Mouse (Mus musculus) MEL (cell line): Measurements from ENCODE around the gene Map4k1. TPM values are rescaled to one million over a fixed set of nuclear protein-coding genes. Genes with fewer than 3 reads are reported as not detected.

Source experiments
- DNase-seq: peaks from one replicate; pipeline ENCODE4 v3.0.0; 2011; ENCODE audit warnings: low read depth, low spot score
- H3K27ac ChIP-seq: 2 replicates; pipeline ENCODE4 v1.5.1; 2012; ENCODE audit warnings: low read depth, mild to moderate bottlenecking, control low read depth, low read length, moderate library complexity; ENCODE audit not compliant: control insufficient read depth
- H3K27me3 ChIP-seq, 2 experiments: fragments of 150-350 bp in 1 of 2; sonication (generic) in 1 of 2; 2 replicates each; pipeline ENCODE4 v1.6.1; 2012; ENCODE audit warnings: low read length in 2 of 2, mild to moderate bottlenecking in 2 of 2, improper control_type of control experiment in 1 of 2, moderate library complexity in 1 of 2; ENCODE audit not compliant: insufficient read depth in 2 of 2, control insufficient read depth in 1 of 2
- H3K36me3 ChIP-seq, 2 experiments: 2 replicates each; pipeline ENCODE4 v1.6.1; 2012 to 2014; ENCODE audit warnings: low read length in 2 of 2, improper control_type of control experiment in 1 of 2, inconsistent platforms in 1 of 2, mild to moderate bottlenecking in 1 of 2; ENCODE audit not compliant: insufficient read depth in 2 of 2, control insufficient read depth in 1 of 2
- H3K4me1 ChIP-seq, 2 experiments: fragments of 150-350 bp in 1 of 2; sonication (generic) in 1 of 2; 2 replicates each; pipeline ENCODE4 v1.6.1; 2012; ENCODE audit warnings: low read length in 2 of 2, improper control_type of control experiment in 1 of 2, mild to moderate bottlenecking in 1 of 2; ENCODE audit not compliant: insufficient read depth in 2 of 2, control insufficient read depth in 1 of 2
- H3K4me3 ChIP-seq, 2 experiments: fragments of 150-350 bp in 1 of 2; sonication (generic) in 1 of 2; 2 replicates each; pipeline ENCODE4 v1.5.1; 2012; ENCODE audit warnings: low read depth in 2 of 2, low read length in 2 of 2, mild to moderate bottlenecking in 2 of 2, moderate library complexity in 2 of 2, control low read depth in 1 of 2, improper control_type of control experiment in 1 of 2; ENCODE audit not compliant: control insufficient read depth in 1 of 2, insufficient read depth in 1 of 2
- H3K79me2 ChIP-seq: 2 replicates; pipeline ENCODE4 v1.6.1; 2012; ENCODE audit warnings: mild to moderate bottlenecking, low read length, moderate library complexity; ENCODE audit not compliant: control insufficient read depth, poor library complexity, insufficient read depth
- H3K9ac ChIP-seq: 2 replicates; pipeline ENCODE4 v1.6.1; 2012; ENCODE audit warnings: low read depth, mild to moderate bottlenecking, control low read depth, low read length, moderate library complexity; ENCODE audit not compliant: control insufficient read depth, poor library complexity, severe bottlenecking
- H3K9me3 ChIP-seq: fragments of 150-350 bp; sonication (generic); replicated peaks from 2 replicates; pipeline ENCODE4 v1.6.1; 2012; ENCODE audit warnings: mild to moderate bottlenecking, low read length, improper control_type of control experiment, moderate library complexity; ENCODE audit not compliant: insufficient read depth
- BHLHE40 ChIP-seq: IDR thresholded peaks from 2 replicates; pipeline ENCODE4 v1.6.1; 2012; ENCODE audit warnings: low read depth, mild to moderate bottlenecking, inconsistent platforms, low read length, improper control_type of control experiment, borderline replicate concordance
- E2F4 ChIP-seq: IDR thresholded peaks from 2 replicates; pipeline ENCODE4 v1.6.1; 2011; ENCODE audit warnings: low read depth, low read length, improper control_type of control experiment, borderline replicate concordance
- ELF1 ChIP-seq: IDR thresholded peaks from 2 replicates; pipeline ENCODE4 v1.6.1; 2014; ENCODE audit warnings: low read depth, mild to moderate bottlenecking, inconsistent platforms, low read length, improper control_type of control experiment, moderate library complexity
- EP300 ChIP-seq, 2 experiments: IDR thresholded peaks; 2 replicates each; pipeline ENCODE4 v1.6.1; 2011; ENCODE audit warnings: improper control_type of control experiment in 2 of 2, low read length in 2 of 2, low read depth in 1 of 2, mild to moderate bottlenecking in 1 of 2
- GABPA ChIP-seq: IDR thresholded peaks from 2 replicates; pipeline ENCODE4 v1.6.1; 2012; ENCODE audit warnings: low read depth, mild to moderate bottlenecking, inconsistent platforms, low read length, improper control_type of control experiment, moderate library complexity
- GATA1 ChIP-seq: IDR thresholded peaks from 2 replicates; pipeline ENCODE4 v1.6.1; 2011; ENCODE audit warnings: low read depth, low read length, improper control_type of control experiment
- HCFC1 ChIP-seq: IDR thresholded peaks from 2 replicates; pipeline ENCODE4 v1.6.1; 2012; ENCODE audit warnings: low read depth, mild to moderate bottlenecking, inconsistent platforms, low read length, improper control_type of control experiment, moderate library complexity
- KAT2A ChIP-seq: conservative IDR thresholded peaks from 2 replicates; pipeline ENCODE4 v1.6.1; 2012; ENCODE audit warnings: low read depth, low read length, improper control_type of control experiment, inconsistent platforms
- MAX ChIP-seq: IDR thresholded peaks from 2 replicates; pipeline ENCODE4 v1.6.1; 2011; ENCODE audit warnings: low read length, improper control_type of control experiment
- MEF2A ChIP-seq: IDR thresholded peaks from 2 replicates; pipeline ENCODE4 v1.6.1; 2014; ENCODE audit warnings: low read depth, mild to moderate bottlenecking, inconsistent platforms, low read length, improper control_type of control experiment; ENCODE audit not compliant: poor library complexity, insufficient replicate concordance, severe bottlenecking; ENCODE audit errors: extremely low read depth
- MYB ChIP-seq: IDR thresholded peaks from 2 replicates; pipeline ENCODE4 v1.6.1; 2011; ENCODE audit warnings: mild to moderate bottlenecking, low read depth, low read length, improper control_type of control experiment
- MYC ChIP-seq: IDR thresholded peaks from 2 replicates; pipeline ENCODE4 v1.6.1; 2011; ENCODE audit warnings: low read depth, mild to moderate bottlenecking, low read length, improper control_type of control experiment, moderate library complexity
- POLR2A ChIP-seq, 2 experiments: IDR thresholded peaks; 2 replicates each; pipeline ENCODE4 v1.6.1; 2011 to 2012; ENCODE audit warnings: low read length in 2 of 2, mild to moderate bottlenecking in 2 of 2, control low read depth in 1 of 2, improper control_type of control experiment in 1 of 2, low read depth in 1 of 2, moderate library complexity in 1 of 2; ENCODE audit not compliant: control insufficient read depth in 1 of 2, insufficient read depth in 1 of 2, poor library complexity in 1 of 2
- POLR2AphosphoS5 ChIP-seq: IDR thresholded peaks from 2 replicates; pipeline ENCODE4 v1.6.1; 2012; ENCODE audit warnings: low read depth, borderline replicate concordance, mild to moderate bottlenecking, inconsistent platforms, low read length, moderate library complexity, mixed read lengths
- RCOR1 ChIP-seq: IDR thresholded peaks from 2 replicates; pipeline ENCODE4 v1.6.1; 2012; ENCODE audit warnings: low read depth, mild to moderate bottlenecking, inconsistent platforms, low read length, improper control_type of control experiment
- SIN3A ChIP-seq: IDR thresholded peaks from 2 replicates; pipeline ENCODE4 v1.6.1; 2012; ENCODE audit warnings: low read length, improper control_type of control experiment, inconsistent platforms
- UBTF ChIP-seq: IDR thresholded peaks from 2 replicates; pipeline ENCODE4 v1.6.1; 2012; ENCODE audit warnings: low read depth, mild to moderate bottlenecking, inconsistent platforms, low read length, improper control_type of control experiment, moderate library complexity, borderline replicate concordance; ENCODE audit not compliant: insufficient read depth
- USF1 ChIP-seq: IDR thresholded peaks from 2 replicates; pipeline ENCODE4 v1.6.1; 2014; ENCODE audit warnings: low read depth, mild to moderate bottlenecking, inconsistent platforms, low read length, improper control_type of control experiment, moderate library complexity
- ZC3H11A ChIP-seq: IDR thresholded peaks from 2 replicates; pipeline ENCODE4 v1.6.1; 2012; ENCODE audit warnings: low read depth, mild to moderate bottlenecking, inconsistent platforms, low read length, improper control_type of control experiment
- ZKSCAN1 ChIP-seq: IDR thresholded peaks from 2 replicates; pipeline ENCODE4 v1.6.1; 2012; ENCODE audit warnings: low read depth, mild to moderate bottlenecking, inconsistent platforms, low read length, improper control_type of control experiment, moderate library complexity
- polyA plus RNA-seq, 2 experiments: library from polyadenylated mRNA; stranded (reverse) in 1 of 2; unstranded in 1 of 2; fragments of >175 nt in 1 of 2; fragments of >200 nt in 1 of 2; gene quantifications; 2 replicates each; pipeline versions ENCODE4 v1.2.1 to v1.2.4; 2012; ENCODE audit warnings: low replicate concordance in 2 of 2, low read depth in 1 of 2; ENCODE audit not compliant: insufficient read length in 2 of 2, insufficient read depth in 1 of 2, missing spikeins in 1 of 2
- total RNA-seq: library from RNA; depleted of rRNA; stranded (reverse); fragments of 300-350 nt; gene quantifications from 2 replicates; pipeline ENCODE4 v1.2.3, GENCODE M21; 2012

The Map4k1 gene
- total and polyA plus RNA-seq, 3 experiments = 17.3 to 50.8 TPM; not detected in 1

DNA sequence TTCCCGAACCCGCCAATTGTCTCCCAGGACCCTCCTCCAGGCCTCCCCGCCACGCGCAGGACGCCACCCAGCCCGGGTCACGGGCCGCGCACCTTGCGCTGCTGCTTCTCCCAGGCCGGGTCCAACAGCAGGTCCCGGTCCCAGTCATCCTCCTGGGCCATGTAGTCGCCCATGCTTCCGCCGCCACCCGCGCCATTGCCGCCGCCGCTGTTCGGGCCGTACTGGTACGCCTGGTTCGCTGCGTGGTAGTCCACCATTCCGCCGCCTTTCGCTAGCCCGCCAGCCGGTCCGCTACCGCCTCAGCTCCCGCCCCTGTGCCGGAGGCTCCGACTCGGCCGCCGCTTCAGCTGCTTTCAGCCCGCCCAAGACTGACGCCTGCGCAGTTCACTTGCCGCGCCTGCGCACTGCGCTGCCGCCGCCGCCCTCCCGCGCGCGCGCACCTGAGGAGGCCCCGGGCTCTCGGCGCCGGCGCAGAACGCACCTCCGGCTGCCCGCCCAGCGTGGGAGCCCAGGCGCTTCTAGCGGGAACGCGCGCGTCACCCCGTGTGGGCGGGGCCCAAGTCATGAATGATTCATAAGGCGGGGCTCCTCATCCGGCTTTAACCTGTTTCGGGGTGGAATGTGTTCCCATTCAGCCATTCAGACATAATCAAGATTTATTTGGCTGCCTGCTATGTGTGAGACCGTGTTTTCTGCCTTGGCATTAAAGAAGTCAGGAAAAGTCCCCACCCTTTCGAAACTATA, 19.8 kb upstream of the Map4k1 start, which contains the start of gene Actn4 (continued):
- TF ChIP-seq MEF2A (no peak), BHLHE40 (no peak), MYC (0 out of 2 replicates have a peak, but pooled peaks have one; percentile 67), SIN3A (peak; percentile 80), UBTF (0 out of 2 replicates have a peak, but pooled peaks have one; percentile 31), RCOR1 (no peak), ZKSCAN1 (no peak), GABPA (no peak), E2F4 (peak; percentile 53; the same call in 1 of the 2 replicates), ZC3H11A (no peak)

DNA sequence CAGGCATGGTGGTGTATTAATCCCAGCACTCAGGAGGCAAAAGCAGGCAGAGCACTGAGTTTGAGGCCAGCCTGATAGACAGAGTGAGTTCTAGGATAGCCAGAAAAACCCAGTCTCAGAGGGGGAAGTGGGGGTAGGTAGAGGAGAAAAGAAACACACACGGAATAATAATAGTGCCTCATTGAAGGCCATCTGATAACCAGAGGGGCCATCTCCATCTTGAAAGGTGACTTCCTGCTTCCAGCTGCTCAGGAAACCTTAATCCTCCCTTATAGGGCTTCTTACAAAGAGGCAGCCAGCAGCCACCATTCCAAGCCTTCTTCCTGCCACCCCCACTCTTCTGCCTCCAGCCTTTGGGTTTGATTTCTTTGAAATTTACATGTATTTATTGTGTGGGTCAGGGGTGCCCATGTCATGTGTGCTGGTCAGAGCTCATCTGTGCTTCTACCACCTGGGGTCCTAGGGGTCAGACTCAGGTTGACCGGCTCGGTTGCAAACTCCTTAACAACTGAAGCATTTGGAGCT, 18.4 kb upstream of the Map4k1 start:
- TF ChIP-seq SIN3A (0 out of 2 replicates have a peak, but pooled peaks have one; percentile 14), MYB (no peak), KAT2A (no peak), EP300 (IDR thresholded peaks at IDR 0.05; ENCODE audit: low read depth in 1 of 2, low read length in 2 of 2) (peak in 1 of 2 experiments; percentile 27; a peak in 1 of 4 replicates), MAX (no peak), E2F4 (no peak), HCFC1 (no peak), RCOR1 (peak; percentile 13; the same call in 1 of the 2 replicates), ELF1 (no peak; the same call in 1 of the 2 replicates), GATA1 (peak; percentile 67; the same call in 1 of the 2 replicates), USF1 (no peak), ZKSCAN1 (no peak), POLR2A (IDR thresholded peaks at IDR 0.05; ENCODE audit: control insufficient read depth in 1 of 2, insufficient read depth in 1 of 2, low read depth in 1 of 2, low read length in 2 of 2, poor library complexity in 1 of 2) (no peak), ZC3H11A (no peak), POLR2AphosphoS5 (no peak)
- DNase-seq = peak; percentile 56
- Histone ChIP-seq H3K4me3 (peak overlapping the region in 1 of 2 experiments; percentile 51; a peak in 2 of 4 replicates), H3K36me3 (peaks cover 0 to 32% of the 10 kb centered on the region in 2 experiments; a peak in 2 of 4 replicates), H3K27ac (peak overlapping the region; percentile 98), H3K79me2 (peaks cover 36% of the 10 kb centered on the region), H3K27me3 (no peaks in the 10 kb centered on the region), H3K4me1 (peaks cover 19 to 35% of the 10 kb centered on the region in 2 experiments), H3K9ac (peak overlapping the region; percentile 83), H3K9me3 (no peaks in the 10 kb centered on the region)
